Mouse (Mus musculus) ES-E14 (cell line): Measurements from ENCODE around the gene Cxcl12. TPM values are rescaled to one million over a fixed set of nuclear protein-coding genes. Genes with fewer than 3 reads are reported as not detected.

Experiments used
- DNase-seq: peaks from one replicate; pipeline ENCODE4 v3.0.0-alpha.2; 2013; ENCODE audit warnings: low read depth, low spot score
- H3K27ac ChIP-seq: 2 replicates; pipeline ENCODE4 v1.5.1; 2012; ENCODE audit warnings: low read depth, mild to moderate bottlenecking, low read length, moderate library complexity, mixed read lengths; ENCODE audit not compliant: poor library complexity, insufficient read depth, severe bottlenecking
- H3K36me3 ChIP-seq: 2 replicates; pipeline ENCODE4 v1.6.1; 2012; ENCODE audit warnings: mild to moderate bottlenecking, low read length, moderate library complexity, mixed read lengths; ENCODE audit not compliant: control insufficient read depth, poor library complexity, insufficient read depth, severe bottlenecking
- H3K4me1 ChIP-seq, 2 experiments: fragments of 150-350 bp in 1 of 2; sonication (generic) in 1 of 2; 2 replicates each; pipeline ENCODE4 v1.6.1; 2012; ENCODE audit warnings: low read length in 2 of 2, mild to moderate bottlenecking in 1 of 2, mixed read lengths in 1 of 2; ENCODE audit not compliant: control insufficient read depth in 2 of 2, insufficient read depth in 2 of 2, poor library complexity in 1 of 2
- H3K4me3 ChIP-seq, 2 experiments: fragments of 150-350 bp in 1 of 2; sonication (generic) in 1 of 2; 2 replicates each; pipeline ENCODE4 v1.5.1; 2012; ENCODE audit warnings: low read length in 2 of 2, low read depth in 1 of 2, mild to moderate bottlenecking in 1 of 2, mixed read lengths in 1 of 2; ENCODE audit not compliant: insufficient read depth in 1 of 2, poor library complexity in 1 of 2, severe bottlenecking in 1 of 2
- H3K9ac ChIP-seq: 2 replicates; pipeline ENCODE4 v1.6.1; 2012; ENCODE audit warnings: low read depth, mild to moderate bottlenecking, low read length, mixed read lengths; ENCODE audit not compliant: poor library complexity, insufficient read depth, severe bottlenecking
- H3K9me3 ChIP-seq: fragments of 150-350 bp; sonication (generic); 2 replicates; pipeline ENCODE4 v1.6.1; 2012; ENCODE audit warnings: low read depth, mild to moderate bottlenecking, low read length; ENCODE audit not compliant: control insufficient read depth, insufficient read depth
- CHD2 ChIP-seq: IDR thresholded peaks from 2 replicates; pipeline ENCODE4 v1.6.1; 2014; ENCODE audit warnings: mild to moderate bottlenecking, low read depth, low read length, inconsistent platforms
- HCFC1 ChIP-seq: IDR thresholded peaks from 2 replicates; pipeline ENCODE4 v1.6.1; 2012; ENCODE audit warnings: low read length, inconsistent platforms, borderline replicate concordance; ENCODE audit not compliant: insufficient read depth
- MAFK ChIP-seq: IDR thresholded peaks from 2 replicates; pipeline ENCODE4 v1.6.1; 2014; ENCODE audit warnings: mild to moderate bottlenecking, low read depth, low read length, inconsistent platforms; ENCODE audit not compliant: insufficient read depth
- ZC3H11A ChIP-seq: IDR thresholded peaks from 2 replicates; pipeline ENCODE4 v1.6.1; 2012; ENCODE audit warnings: low read depth, mild to moderate bottlenecking, inconsistent platforms, low read length, borderline replicate concordance
- ZNF384 ChIP-seq: IDR thresholded peaks from 2 replicates; pipeline ENCODE4 v1.6.1; 2012; ENCODE audit warnings: low read depth, low read length, inconsistent platforms
- in situ Hi-C, 2 experiments: fragments of 600-800 bp; cut with MboI; formaldehyde crosslinking; loops; one replicate each; pipeline ENCODE4 v1.15.1; 2025; ENCODE audit warnings: low sequenced_read_pairs in 2 of 2, inconsistent platforms in 1 of 2; ENCODE audit not compliant: unreplicated experiment in 2 of 2
- total RNA-seq: library from RNA; depleted of rRNA; stranded (reverse); fragments of 300-350 nt; gene quantifications from 2 replicates; pipeline ENCODE4 v1.2.3, GENCODE M21; 2012

The Cxcl12 gene
- total RNA-seq, 1 experiment, result 11.6 TPM

DNA sequence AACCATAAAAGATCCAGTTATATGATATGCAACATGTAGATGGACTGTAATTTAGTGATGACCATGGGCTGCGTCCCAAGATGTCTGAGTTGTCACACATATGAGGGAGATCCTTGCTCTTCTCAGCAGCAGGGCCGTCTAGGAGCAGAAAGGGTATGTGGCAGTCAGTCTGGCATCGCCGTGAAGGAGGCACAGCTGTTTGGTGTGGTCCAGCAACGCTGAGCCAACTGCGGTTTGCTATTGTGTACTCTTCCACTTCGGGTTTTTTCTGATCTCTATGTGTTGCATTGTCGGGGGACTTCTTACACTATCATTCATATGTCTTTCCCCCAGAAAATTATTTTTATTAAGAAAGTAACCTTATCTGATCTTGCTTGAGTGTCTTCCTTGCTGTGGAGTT, 33.5 kb downstream of the Cxcl12 start:
- Histone ChIP-seq H3K9ac (no peak overlapping the region), H3K9me3 (no peaks in the 10 kb centered on the region), H3K4me3 (no peak overlapping the region), H3K36me3 (no peaks in the 10 kb centered on the region), H3K27ac (no peak overlapping the region), H3K4me1 (no peaks in the 10 kb centered on the region)
- TF ChIP-seq ZC3H11A, result no peak
- no peak for TF ChIP-seq ZNF384
- TF ChIP-seq MAFK, result no peak
- no peak for TF ChIP-seq HCFC1
- TF ChIP-seq CHD2, result no peak
- no peak for DNase-seq
- in situ Hi-C loops, result no loop called here

DNA sequence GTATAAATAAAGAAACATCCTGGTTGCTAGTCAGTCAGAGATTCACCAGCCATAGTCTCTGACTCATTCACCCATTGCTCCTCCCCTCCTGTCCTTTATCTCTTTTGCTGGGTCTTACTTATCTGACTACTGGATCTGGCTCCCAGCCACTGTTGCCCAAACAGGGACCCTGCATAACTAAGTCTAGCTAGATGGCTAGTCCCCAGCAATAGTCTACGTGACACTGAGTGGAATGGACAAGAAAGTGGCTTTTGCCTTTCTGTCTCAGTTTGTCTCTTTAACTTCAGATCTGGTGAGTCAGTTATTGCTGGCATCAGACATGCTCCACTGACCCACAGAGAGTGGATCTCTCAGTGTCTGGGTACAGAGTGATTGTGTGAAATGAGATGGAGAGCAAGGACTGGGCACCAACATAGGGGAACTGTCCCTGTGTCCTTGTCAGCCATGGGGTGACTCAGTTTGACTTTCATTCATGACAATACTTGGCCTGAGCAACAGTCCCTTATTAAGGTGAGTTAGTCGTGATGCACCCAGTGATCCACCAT, 34.6 kb downstream of the Cxcl12 start:
- no peaks in the 10 kb centered on the region for H3K4me1 ChIP-seq
- no peak overlapping the region for H3K27ac ChIP-seq
- no peak overlapping the region for H3K9ac ChIP-seq
- H3K36me3 ChIP-seq, result no peaks in the 10 kb centered on the region
- in situ Hi-C loops, result no loop called here
- TF ChIP-seq CHD2, result no peak
- no peak for TF ChIP-seq MAFK
- no peak for TF ChIP-seq ZC3H11A
- no peak for TF ChIP-seq HCFC1
- no peak for TF ChIP-seq ZNF384
- no peak overlapping the region for H3K4me3 ChIP-seq
- no peaks in the 10 kb centered on the region for H3K9me3 ChIP-seq
- DNase-seq, result no peak

DNA sequence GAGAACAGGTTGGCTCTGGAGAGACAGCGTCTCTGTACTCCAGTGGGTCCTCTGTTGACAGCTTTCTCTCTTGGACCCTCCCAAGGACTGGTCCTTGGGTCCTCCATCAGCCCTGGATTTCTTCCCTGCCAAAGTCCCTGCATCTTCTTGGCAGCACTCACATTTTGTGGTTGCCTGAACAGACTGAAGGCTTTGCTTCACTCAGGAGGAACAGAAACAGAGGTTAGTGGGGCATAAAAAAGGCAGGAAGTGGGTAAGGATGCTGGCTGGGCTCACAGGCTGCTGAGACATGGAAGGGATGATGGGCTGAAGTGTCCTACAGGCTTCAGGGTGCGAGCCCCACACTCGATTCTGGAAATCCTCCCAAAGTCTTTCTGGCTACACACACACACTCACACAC, 35.8 kb downstream of the Cxcl12 start:
- Histone ChIP-seq H3K36me3 (no peaks in the 10 kb centered on the region), H3K9ac (no peak overlapping the region), H3K27ac (no peak overlapping the region), H3K4me3 (no peak overlapping the region), H3K4me1 (no peaks in the 10 kb centered on the region), H3K9me3 (no peaks in the 10 kb centered on the region)
- in situ Hi-C loops, result no loop called here
- no peak for DNase-seq
- TF ChIP-seq ZNF384, result no peak
- no peak for TF ChIP-seq ZC3H11A
- TF ChIP-seq HCFC1, result no peak
- no peak for TF ChIP-seq CHD2
- no peak for TF ChIP-seq MAFK

GRCm38 (mm10) chr6:117206834-117207233, 38.5 kb downstream of the Cxcl12 start:
- H3K9ac ChIP-seq, result no peak overlapping the region
- H3K4me3 ChIP-seq, result no peak overlapping the region
- in situ Hi-C loops, result no loop called here
- DNase-seq, result no peak
- H3K9me3 ChIP-seq, result no peaks in the 10 kb centered on the region
- no peak overlapping the region for H3K27ac ChIP-seq
- no peaks in the 10 kb centered on the region for H3K4me1 ChIP-seq
- no peaks in the 10 kb centered on the region for H3K36me3 ChIP-seq
- no peak for TF ChIP-seq CHD2
- no peak for TF ChIP-seq HCFC1
- TF ChIP-seq ZNF384, result no peak
- TF ChIP-seq ZC3H11A, result no peak
- TF ChIP-seq MAFK, result no peak

GRCm38 (mm10) chr6:117207289-117207688, 39.0 kb downstream of the Cxcl12 start:
- DNase-seq, result no peak
- Histone ChIP-seq H3K36me3 (no peaks in the 10 kb centered on the region), H3K9ac (no peak overlapping the region), H3K4me1 (no peaks in the 10 kb centered on the region), H3K9me3 (no peaks in the 10 kb centered on the region), H3K4me3 (no peak overlapping the region), H3K27ac (no peak overlapping the region)
- no peak for TF ChIP-seq ZC3H11A
- TF ChIP-seq ZNF384, result no peak
- no peak for TF ChIP-seq HCFC1
- TF ChIP-seq MAFK, result no peak
- no peak for TF ChIP-seq CHD2
- in situ Hi-C loops, result no loop called here
